Mouse (Mus musculus) MEL (cell line): ENCODE data around the gene Fbxo41. TPM values are rescaled to one million over a fixed set of nuclear protein-coding genes. Genes with fewer than 3 reads are reported as not detected.

Source experiments
- DNase-seq: peaks from one replicate; pipeline ENCODE4 v3.0.0; 2011; ENCODE audit warnings: low read depth, low spot score
- H3K27ac ChIP-seq: 2 replicates; pipeline ENCODE4 v1.5.1; 2012; ENCODE audit warnings: low read depth, mild to moderate bottlenecking, control low read depth, low read length, moderate library complexity; ENCODE audit not compliant: control insufficient read depth
- H3K27me3 ChIP-seq, 2 experiments: fragments of 150-350 bp in 1 of 2; sonication (generic) in 1 of 2; 2 replicates each; pipeline ENCODE4 v1.6.1; 2012; ENCODE audit warnings: low read length in 2 of 2, mild to moderate bottlenecking in 2 of 2, improper control_type of control experiment in 1 of 2, moderate library complexity in 1 of 2; ENCODE audit not compliant: insufficient read depth in 2 of 2, control insufficient read depth in 1 of 2
- H3K36me3 ChIP-seq, 2 experiments: 2 replicates each; pipeline ENCODE4 v1.6.1; 2012 to 2014; ENCODE audit warnings: low read length in 2 of 2, improper control_type of control experiment in 1 of 2, inconsistent platforms in 1 of 2, mild to moderate bottlenecking in 1 of 2; ENCODE audit not compliant: insufficient read depth in 2 of 2, control insufficient read depth in 1 of 2
- H3K4me1 ChIP-seq, 2 experiments: fragments of 150-350 bp in 1 of 2; sonication (generic) in 1 of 2; 2 replicates each; pipeline ENCODE4 v1.6.1; 2012; ENCODE audit warnings: low read length in 2 of 2, improper control_type of control experiment in 1 of 2, mild to moderate bottlenecking in 1 of 2; ENCODE audit not compliant: insufficient read depth in 2 of 2, control insufficient read depth in 1 of 2
- H3K4me3 ChIP-seq, 2 experiments: fragments of 150-350 bp in 1 of 2; sonication (generic) in 1 of 2; 2 replicates each; pipeline ENCODE4 v1.5.1; 2012; ENCODE audit warnings: low read depth in 2 of 2, low read length in 2 of 2, mild to moderate bottlenecking in 2 of 2, moderate library complexity in 2 of 2, control low read depth in 1 of 2, improper control_type of control experiment in 1 of 2; ENCODE audit not compliant: control insufficient read depth in 1 of 2, insufficient read depth in 1 of 2
- H3K79me2 ChIP-seq: 2 replicates; pipeline ENCODE4 v1.6.1; 2012; ENCODE audit warnings: mild to moderate bottlenecking, low read length, moderate library complexity; ENCODE audit not compliant: control insufficient read depth, poor library complexity, insufficient read depth
- H3K9ac ChIP-seq: 2 replicates; pipeline ENCODE4 v1.6.1; 2012; ENCODE audit warnings: low read depth, mild to moderate bottlenecking, control low read depth, low read length, moderate library complexity; ENCODE audit not compliant: control insufficient read depth, poor library complexity, severe bottlenecking
- H3K9me3 ChIP-seq: fragments of 150-350 bp; sonication (generic); replicated peaks from 2 replicates; pipeline ENCODE4 v1.6.1; 2012; ENCODE audit warnings: mild to moderate bottlenecking, low read length, improper control_type of control experiment, moderate library complexity; ENCODE audit not compliant: insufficient read depth
- BHLHE40 ChIP-seq: IDR thresholded peaks from 2 replicates; pipeline ENCODE4 v1.6.1; 2012; ENCODE audit warnings: low read depth, mild to moderate bottlenecking, inconsistent platforms, low read length, improper control_type of control experiment, borderline replicate concordance
- CHD1 ChIP-seq: IDR thresholded peaks from 2 replicates; pipeline ENCODE4 v1.6.1; 2012; ENCODE audit warnings: low read depth, mild to moderate bottlenecking, inconsistent platforms, low read length, improper control_type of control experiment
- CTCF ChIP-seq, 3 experiments: IDR thresholded peaks in 2 of 3; conservative IDR thresholded peaks in 1 of 3; 2 replicates each; pipeline ENCODE4 v1.5.1; 2011 to 2012; ENCODE audit warnings: low read length in 3 of 3, low read depth in 2 of 3, mild to moderate bottlenecking in 2 of 3, improper control_type of control experiment in 1 of 3, inconsistent platforms in 1 of 3, mixed read lengths in 1 of 3, moderate library complexity in 1 of 3; ENCODE audit not compliant: control insufficient read depth in 1 of 3, insufficient read depth in 1 of 3, poor library complexity in 1 of 3, severe bottlenecking in 1 of 3
- ETS1 ChIP-seq: IDR thresholded peaks from 2 replicates; pipeline ENCODE4 v1.6.1; 2012; ENCODE audit warnings: low read depth, mild to moderate bottlenecking, inconsistent platforms, low read length, improper control_type of control experiment, moderate library complexity
- HCFC1 ChIP-seq: IDR thresholded peaks from 2 replicates; pipeline ENCODE4 v1.6.1; 2012; ENCODE audit warnings: low read depth, mild to moderate bottlenecking, inconsistent platforms, low read length, improper control_type of control experiment, moderate library complexity
- JUND ChIP-seq: IDR thresholded peaks from 2 replicates; pipeline ENCODE4 v1.6.1; 2011; ENCODE audit warnings: low read depth, mild to moderate bottlenecking, improper control_type of control experiment, low read length
- KAT2A ChIP-seq: conservative IDR thresholded peaks from 2 replicates; pipeline ENCODE4 v1.6.1; 2012; ENCODE audit warnings: low read depth, low read length, improper control_type of control experiment, inconsistent platforms
- MAFK ChIP-seq: IDR thresholded peaks from 2 replicates; pipeline ENCODE4 v1.6.1; 2011; ENCODE audit warnings: low read depth, mild to moderate bottlenecking, low read length, improper control_type of control experiment, borderline replicate concordance
- MAZ ChIP-seq: IDR thresholded peaks from 2 replicates; pipeline ENCODE4 v1.6.1; 2012; ENCODE audit warnings: low read depth, mild to moderate bottlenecking, inconsistent platforms, low read length, improper control_type of control experiment
- MEF2A ChIP-seq: IDR thresholded peaks from 2 replicates; pipeline ENCODE4 v1.6.1; 2014; ENCODE audit warnings: low read depth, mild to moderate bottlenecking, inconsistent platforms, low read length, improper control_type of control experiment; ENCODE audit not compliant: poor library complexity, insufficient replicate concordance, severe bottlenecking; ENCODE audit errors: extremely low read depth
- MYB ChIP-seq: IDR thresholded peaks from 2 replicates; pipeline ENCODE4 v1.6.1; 2011; ENCODE audit warnings: mild to moderate bottlenecking, low read depth, low read length, improper control_type of control experiment
- POLR2AphosphoS5 ChIP-seq: IDR thresholded peaks from 2 replicates; pipeline ENCODE4 v1.6.1; 2012; ENCODE audit warnings: low read depth, borderline replicate concordance, mild to moderate bottlenecking, inconsistent platforms, low read length, moderate library complexity, mixed read lengths
- RAD21 ChIP-seq: IDR thresholded peaks from 2 replicates; pipeline ENCODE4 v1.6.1; 2011; ENCODE audit warnings: mild to moderate bottlenecking, low read depth, low read length, improper control_type of control experiment
- RCOR1 ChIP-seq: IDR thresholded peaks from 2 replicates; pipeline ENCODE4 v1.6.1; 2012; ENCODE audit warnings: low read depth, mild to moderate bottlenecking, inconsistent platforms, low read length, improper control_type of control experiment
- TAL1 ChIP-seq: IDR thresholded peaks from 2 replicates; pipeline ENCODE4 v1.6.1; 2012; ENCODE audit warnings: mild to moderate bottlenecking, inconsistent platforms, low read length, moderate library complexity, mixed read lengths
- UBTF ChIP-seq: IDR thresholded peaks from 2 replicates; pipeline ENCODE4 v1.6.1; 2012; ENCODE audit warnings: low read depth, mild to moderate bottlenecking, inconsistent platforms, low read length, improper control_type of control experiment, moderate library complexity, borderline replicate concordance; ENCODE audit not compliant: insufficient read depth
- USF2 ChIP-seq, 2 experiments: IDR thresholded peaks; 2 replicates each; pipeline ENCODE4 v1.6.1; 2011 to 2012; ENCODE audit warnings: improper control_type of control experiment in 2 of 2, low read length in 2 of 2, borderline replicate concordance in 1 of 2, inconsistent platforms in 1 of 2, low read depth in 1 of 2, mild to moderate bottlenecking in 1 of 2; ENCODE audit not compliant: insufficient read depth in 1 of 2
- ZC3H11A ChIP-seq: IDR thresholded peaks from 2 replicates; pipeline ENCODE4 v1.6.1; 2012; ENCODE audit warnings: low read depth, mild to moderate bottlenecking, inconsistent platforms, low read length, improper control_type of control experiment
- ZMIZ1 ChIP-seq: IDR thresholded peaks from 2 replicates; pipeline ENCODE4 v1.6.1; 2012; ENCODE audit warnings: low read depth, mild to moderate bottlenecking, inconsistent platforms, low read length, improper control_type of control experiment, moderate library complexity
- polyA plus RNA-seq, 2 experiments: library from polyadenylated mRNA; stranded (reverse) in 1 of 2; unstranded in 1 of 2; fragments of >175 nt in 1 of 2; fragments of >200 nt in 1 of 2; gene quantifications; 2 replicates each; pipeline versions ENCODE4 v1.2.1 to v1.2.4; 2012; ENCODE audit warnings: low replicate concordance in 2 of 2, low read depth in 1 of 2; ENCODE audit not compliant: insufficient read length in 2 of 2, insufficient read depth in 1 of 2, missing spikeins in 1 of 2
- total RNA-seq: library from RNA; depleted of rRNA; stranded (reverse); fragments of 300-350 nt; gene quantifications from 2 replicates; pipeline ENCODE4 v1.2.3, GENCODE M21; 2012

Fbxo41 gene
- total and polyA plus RNA-seq, 3 experiments: 0.01 to 0.04 TPM; not detected in 1

DNA sequence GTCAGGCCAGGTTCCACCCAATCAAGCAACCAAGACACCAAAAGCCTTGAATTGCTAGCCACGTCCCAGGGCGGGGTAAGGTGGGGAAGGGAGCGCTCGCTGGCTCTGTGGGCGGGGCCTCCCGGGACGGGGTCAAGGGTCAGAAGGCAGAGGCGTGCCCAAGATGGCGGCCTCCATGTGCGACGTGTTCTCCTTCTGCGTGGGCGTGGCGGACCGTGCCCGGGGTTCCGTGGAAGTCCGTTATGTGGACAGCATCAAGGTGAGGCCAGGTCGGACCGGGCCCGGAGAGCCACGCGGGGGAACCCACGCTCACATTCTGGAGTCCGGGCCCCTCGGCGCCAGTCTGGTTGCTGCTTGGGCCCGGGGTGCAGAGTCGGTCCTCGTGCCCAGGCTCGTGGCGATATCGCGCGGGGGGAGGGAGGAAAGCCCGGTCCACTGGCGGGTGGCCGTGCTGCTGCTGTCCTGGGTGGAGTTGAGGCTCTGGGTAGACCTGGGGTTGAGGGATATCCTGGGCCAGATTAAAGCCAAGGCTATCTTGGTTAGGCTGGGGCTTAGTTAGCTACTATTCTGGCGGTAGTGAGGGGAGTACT lies 70.9 kb downstream of the Fbxo41 start, which contains the start of gene Smyd5 (continued):
- TF ChIP-seq POLR2AphosphoS5 (no peak), KAT2A (no peak; the same call in 1 of the 2 replicates), JUND (no peak), ETS1 (no peak), HCFC1 (peak; percentile 85), MEF2A (no peak), MAZ (peak; percentile 88), ZMIZ1 (no peak), MAFK (no peak), ZC3H11A (no peak), RAD21 (no peak), CHD1 (no peak), BHLHE40 (no peak), UBTF (no peak)

DNA sequence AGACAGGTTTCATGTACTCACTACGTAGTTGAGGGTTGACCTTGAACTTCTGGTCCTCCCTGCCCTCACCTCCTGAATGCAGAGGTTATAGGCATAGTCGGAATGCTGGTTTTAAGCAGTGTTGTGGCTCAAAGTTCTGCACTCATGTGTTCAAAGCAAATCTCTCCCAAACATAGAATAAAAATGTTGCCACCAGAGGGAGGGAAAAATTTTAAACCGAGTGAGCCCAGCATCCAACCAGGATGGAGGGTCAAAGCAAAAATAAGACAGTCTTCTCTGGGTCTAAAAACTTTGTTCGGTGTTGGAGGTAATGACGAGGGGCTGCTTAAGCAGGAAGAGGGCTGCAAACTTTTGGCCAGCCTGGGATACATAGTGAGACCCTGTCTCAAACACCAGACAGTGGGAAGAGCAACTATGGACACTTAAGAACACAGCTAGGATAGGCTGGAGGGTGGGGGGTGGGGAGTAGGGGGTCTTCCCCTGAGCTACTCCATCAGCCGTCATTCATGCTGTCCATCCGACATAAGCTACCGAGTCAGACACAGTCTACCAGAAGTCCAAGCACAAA lies 71.4 kb downstream of the Fbxo41 start:
- H3K36me3 ChIP-seq: peaks cover 0 to 21% of the 10 kb centered on the region in 2 experiments; a peak in 2 of 4 replicates
- no peaks in the 10 kb centered on the region for H3K9me3 ChIP-seq
- peaks cover 4 to 17% of the 10 kb centered on the region in 2 experiments for H3K4me1 ChIP-seq
- H3K9ac ChIP-seq: peak overlapping the region; percentile 59
- peaks cover 37% of the 10 kb centered on the region for H3K79me2 ChIP-seq
- no peak overlapping the region for H3K27ac ChIP-seq
- peak overlapping the region; percentile 89 to 94 for H3K4me3 ChIP-seq
- H3K27me3 ChIP-seq: peaks cover 6 to 17% of the 10 kb centered on the region in 2 experiments
- TF ChIP-seq CTCF (IDR thresholded peaks at IDR 0.05 in 2 of 3, conservative IDR thresholded peaks at IDR 0.05 in 1 of 3; ENCODE audit: control insufficient read depth in 1 of 3, insufficient read depth in 1 of 3, low read depth in 2 of 3, low read length in 3 of 3, poor library complexity in 1 of 3, severe bottlenecking in 1 of 3): no peak
- TF ChIP-seq MEF2A: no peak
- TF ChIP-seq USF2 (IDR thresholded peaks at IDR 0.05; ENCODE audit: borderline replicate concordance in 1 of 2, insufficient read depth in 1 of 2, low read depth in 1 of 2, low read length in 2 of 2): no peak
- TF ChIP-seq RCOR1: no peak
- no peak for TF ChIP-seq ETS1
- no peak for TF ChIP-seq TAL1
- TF ChIP-seq MYB: no peak
- DNase-seq: no peak
